Mouse (Mus musculus): ENCODE data around the gene Vsig2. TPM values are rescaled to one million over a fixed set of nuclear protein-coding genes. Genes with fewer than 3 reads are reported as not detected.

Vsig2 gene
- polyA plus RNA-seq (2016; fragmentation: Nextera tagmentation; extraction: Ambion mirVana), result 0.56 TPM in 1 of 2 replicates, not detected in the other

DNA sequence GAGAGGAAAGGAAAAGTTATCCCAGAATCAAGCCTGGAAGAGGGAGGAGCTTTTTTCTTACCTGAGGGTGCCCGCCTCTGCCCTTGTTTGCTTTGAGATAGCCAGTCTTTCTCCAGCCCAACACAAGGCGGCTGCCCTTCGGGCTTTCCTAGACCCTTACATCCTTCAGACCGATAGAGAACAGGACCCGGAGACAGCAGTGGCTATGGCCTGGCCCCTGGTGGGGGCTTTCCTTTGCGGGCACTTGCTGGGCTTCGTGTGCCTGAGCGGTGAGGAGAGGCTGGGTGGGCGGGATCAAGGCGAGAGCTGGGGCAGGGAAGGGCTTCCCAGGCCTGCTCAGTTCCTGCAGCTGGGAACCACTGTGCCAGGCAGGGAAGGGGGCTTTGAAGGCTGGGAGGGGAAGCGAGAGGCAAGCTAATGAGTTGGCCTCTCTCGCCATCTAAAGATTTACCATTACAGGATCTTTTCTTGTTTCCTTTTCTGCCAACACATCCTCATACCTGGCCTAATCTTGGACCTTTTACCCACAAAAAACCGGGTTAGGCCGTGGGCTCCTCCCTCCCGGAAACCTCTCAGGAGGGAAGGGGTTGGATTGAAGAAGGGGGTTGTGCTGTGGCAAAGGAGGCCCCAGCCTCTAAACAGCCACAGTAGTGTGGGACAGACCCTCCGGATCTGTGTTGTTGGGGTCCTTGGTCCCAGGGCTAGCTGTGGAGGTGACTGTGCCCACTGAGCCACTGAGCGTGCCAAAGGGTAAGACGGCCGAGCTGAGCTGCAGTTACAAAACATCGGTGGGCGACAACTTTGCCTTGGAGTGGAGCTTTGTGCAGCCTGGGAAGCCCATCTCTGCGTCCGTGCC is at the start of gene Vsig2:
Gene Vsig2 (plus strand): TSS at position 86 of the 856 bp plus-strand sequence.
- no peak within 1 kb of the TSS for H3K9ac ChIP-seq (replicated peaks)
- no peak within 1 kb of the TSS for H3K27ac ChIP-seq (replicated peaks)
- no peaks in the 10 kb centered on the region for H3K36me3 ChIP-seq
- H3K4me2 ChIP-seq (replicated peaks), result no peak within 1 kb of the TSS
- no peaks in the 10 kb centered on the region for H3K9me3 ChIP-seq
- no peak within 1 kb of the TSS for H3K4me3 ChIP-seq
- no peak for ATAC-seq (ENCODE audit: low FRiP score, low read depth)
- WGBS, result 50% methylated on average over 23 of the region's 23 CpGs
- H3K27me3 ChIP-seq, result peaks cover 61% of the 10 kb centered on the region
- peaks cover 3% of the 10 kb centered on the region for H3K4me1 ChIP-seq

DNA sequence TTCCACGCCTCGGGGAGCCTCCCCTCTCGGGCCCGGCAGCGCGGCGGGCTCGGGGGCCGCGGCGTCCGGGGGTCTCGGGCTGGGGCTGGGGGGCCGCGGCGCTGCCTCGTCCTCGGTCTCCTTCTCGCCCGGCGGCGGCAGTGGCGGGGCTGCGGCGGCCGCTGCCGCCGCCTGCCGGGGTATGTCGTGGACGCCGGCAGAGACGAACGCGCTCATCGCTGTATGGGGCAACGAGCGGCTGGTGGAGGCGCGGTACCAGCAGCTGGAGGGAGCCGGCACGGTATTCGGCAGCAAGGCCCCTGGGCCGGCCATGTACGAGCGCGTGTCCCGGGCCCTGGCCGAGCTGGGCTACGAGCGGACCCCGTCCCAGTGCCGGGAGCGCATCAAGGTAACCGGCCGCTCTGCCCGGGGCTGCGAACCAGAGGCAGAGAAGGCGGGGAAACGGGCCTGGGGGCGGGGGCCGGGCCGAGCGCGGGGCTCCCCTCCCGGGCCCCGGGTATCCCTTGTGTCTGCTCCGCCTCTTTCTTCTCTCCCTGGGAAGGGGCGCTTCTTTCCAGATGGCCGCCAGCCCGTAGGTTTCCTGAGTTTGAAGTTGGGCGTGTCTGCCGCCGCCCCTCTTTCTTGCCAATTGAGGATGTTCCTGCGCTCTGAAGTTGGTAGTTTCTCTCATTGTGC is 49.5 kb upstream of the Vsig2 start:
- WGBS, result under 1% methylated on average over 69 of the region's 75 CpGs
- ATAC-seq (ENCODE audit: low FRiP score, low read depth), result peak; percentile 83
- Histone ChIP-seq H3K4me2 (replicated peaks) (peak overlapping the region; percentile 84), H3K4me3 (peak overlapping the region; percentile 99), H3K9ac (replicated peaks) (peak overlapping the region; percentile 97), H3K4me1 (peaks cover 27% of the 10 kb centered on the region), H3K9me3 (no peaks in the 10 kb centered on the region), H3K27me3 (no peaks in the 10 kb centered on the region), H3K36me3 (no peaks in the 10 kb centered on the region), H3K27ac (replicated peaks) (peak overlapping the region; percentile 98)

DNA sequence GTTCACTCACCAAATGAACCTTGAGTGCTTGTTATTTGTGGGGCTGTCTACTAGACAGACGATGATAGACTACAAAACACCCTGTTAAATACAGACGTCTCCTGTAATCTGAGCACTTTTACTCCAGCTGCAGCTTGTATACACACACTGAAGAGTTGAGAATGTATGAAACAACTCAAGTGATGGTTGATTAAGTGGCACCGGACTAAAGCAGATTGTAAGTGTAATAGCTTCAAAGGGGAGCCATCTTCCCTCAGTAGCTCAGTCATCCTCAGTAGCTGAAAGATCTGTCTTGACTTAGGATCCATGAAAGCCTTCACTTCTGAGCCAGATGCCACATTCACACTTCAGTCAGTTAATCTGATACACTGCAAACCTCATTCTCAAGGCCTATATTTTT is 43.3 kb upstream of the Vsig2 start:
- Histone ChIP-seq H3K36me3 (no peaks in the 10 kb centered on the region), H3K9ac (replicated peaks) (no peak overlapping the region), H3K9me3 (no peaks in the 10 kb centered on the region), H3K27me3 (no peaks in the 10 kb centered on the region), H3K27ac (replicated peaks) (no peak overlapping the region), H3K4me2 (replicated peaks) (no peak overlapping the region), H3K4me3 (no peak overlapping the region), H3K4me1 (peaks cover 6% of the 10 kb centered on the region)
- WGBS, result 84% methylated on average over 3 of the region's 3 CpGs
- ATAC-seq (ENCODE audit: low FRiP score, low read depth), result no peak

DNA sequence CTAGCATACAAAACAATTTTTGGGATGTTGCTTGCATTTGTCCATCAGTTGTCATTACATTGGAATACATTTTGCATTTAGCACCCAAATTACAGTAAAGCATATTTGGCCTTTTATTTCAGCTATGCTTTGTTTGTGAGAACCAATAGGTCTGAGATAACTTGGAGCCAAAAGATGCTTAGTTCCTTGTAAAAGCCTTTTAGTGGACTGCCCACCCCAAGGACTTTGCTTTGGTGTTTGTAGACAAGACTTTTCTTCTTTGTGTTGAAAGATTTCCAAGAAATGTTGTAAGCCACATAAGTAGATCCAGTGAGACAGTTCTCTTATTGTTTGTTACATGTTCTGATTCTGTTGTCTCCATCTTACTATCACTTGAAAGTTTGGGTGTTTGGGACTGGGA is 42.7 kb upstream of the Vsig2 start:
- H3K27ac ChIP-seq (replicated peaks), result no peak overlapping the region
- ATAC-seq (ENCODE audit: low FRiP score, low read depth), result no peak

DNA sequence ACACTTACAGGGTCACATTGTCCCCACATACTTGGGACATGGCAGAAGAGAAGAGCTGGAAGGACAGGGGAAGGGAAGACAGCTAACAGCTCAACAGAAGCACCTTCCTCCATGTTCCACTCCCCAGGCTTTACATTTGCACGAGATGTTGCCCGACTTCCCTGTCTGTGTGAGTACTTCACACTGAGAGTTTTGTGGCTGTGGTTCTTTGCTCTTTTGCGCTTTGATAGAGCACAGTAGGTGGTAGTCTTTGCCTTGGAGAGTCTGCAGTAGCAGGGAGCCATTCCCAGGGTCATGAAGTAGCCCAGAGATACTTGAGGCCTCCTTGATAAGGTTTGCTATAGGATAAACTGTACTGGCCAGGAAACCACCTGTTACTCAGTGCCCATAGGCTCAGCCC is 38.9 kb upstream of the Vsig2 start:
- no peak overlapping the region for H3K27ac ChIP-seq (replicated peaks)
- H3K4me3 ChIP-seq, result no peak overlapping the region
- no peaks in the 10 kb centered on the region for H3K36me3 ChIP-seq
- no peaks in the 10 kb centered on the region for H3K27me3 ChIP-seq
- 64% methylated on average over 3 of the region's 3 CpGs for WGBS
- H3K4me2 ChIP-seq (replicated peaks), result no peak overlapping the region
- no peaks in the 10 kb centered on the region for H3K4me1 ChIP-seq
- no peaks in the 10 kb centered on the region for H3K9me3 ChIP-seq
- H3K9ac ChIP-seq (replicated peaks), result no peak overlapping the region
- ATAC-seq (ENCODE audit: low FRiP score, low read depth), result no peak

More for the DNA sequence above, 42.7 kb upstream of the Vsig2 start:
- Histone ChIP-seq H3K4me2 (replicated peaks) (no peak overlapping the region), H3K9ac (replicated peaks) (no peak overlapping the region), H3K9me3 (no peaks in the 10 kb centered on the region), H3K36me3 (no peaks in the 10 kb centered on the region), H3K4me3 (no peak overlapping the region), H3K27me3 (no peaks in the 10 kb centered on the region), H3K4me1 (peaks cover 2% of the 10 kb centered on the region; the same call in 1 of the 2 replicates)

DNA sequence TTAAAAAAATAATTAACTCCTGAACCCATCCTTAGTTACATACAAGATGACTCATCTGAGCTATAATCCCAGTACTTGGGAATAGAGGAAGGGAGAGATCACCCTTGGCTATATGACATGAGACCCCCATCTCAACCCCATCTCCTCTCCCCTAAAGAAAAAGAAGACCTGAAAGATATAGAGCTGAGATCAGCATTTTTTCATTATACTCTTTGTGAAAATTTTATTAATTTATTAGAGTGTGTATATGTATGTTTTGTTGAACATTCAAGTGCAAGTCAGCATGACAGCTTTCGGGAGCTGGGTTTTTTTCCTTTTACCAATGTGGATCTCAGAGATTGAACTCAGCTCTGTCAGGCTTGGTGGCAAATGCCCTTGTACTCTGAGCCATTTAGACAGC is 37.9 kb upstream of the Vsig2 start:
- WGBS, result 96% methylated on average over 1 of the region's 1 CpGs
- H3K9ac ChIP-seq (replicated peaks), result no peak overlapping the region
- no peaks in the 10 kb centered on the region for H3K36me3 ChIP-seq
- H3K4me2 ChIP-seq (replicated peaks), result no peak overlapping the region
- H3K9me3 ChIP-seq, result no peaks in the 10 kb centered on the region
- H3K4me3 ChIP-seq, result no peak overlapping the region
- no peaks in the 10 kb centered on the region for H3K27me3 ChIP-seq
- no peaks in the 10 kb centered on the region for H3K4me1 ChIP-seq
- H3K27ac ChIP-seq (replicated peaks), result no peak overlapping the region
- ATAC-seq (ENCODE audit: low FRiP score, low read depth), result no peak

DNA sequence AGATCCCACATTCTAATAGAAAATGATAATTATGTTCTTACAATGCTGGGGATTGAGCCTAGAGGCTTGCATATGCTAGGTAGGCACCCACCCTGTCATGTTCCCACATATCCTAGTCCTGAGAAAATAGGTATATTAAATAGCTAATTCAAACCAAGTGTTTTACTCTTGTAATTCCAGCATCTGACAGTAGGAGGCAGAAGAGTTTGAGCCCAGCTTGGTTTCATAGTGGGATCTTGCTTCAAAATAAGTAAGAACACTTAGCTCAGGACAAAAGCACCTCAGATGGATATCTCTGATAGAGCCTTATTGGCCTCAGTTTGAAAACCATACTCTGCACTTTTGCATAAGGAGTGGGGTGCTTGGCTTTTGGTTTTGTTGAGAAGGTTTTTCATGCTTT is 34.7 kb upstream of the Vsig2 start:
- Histone ChIP-seq H3K4me2 (replicated peaks) (no peak overlapping the region), H3K4me1 (no peaks in the 10 kb centered on the region), H3K9ac (replicated peaks) (no peak overlapping the region), H3K27ac (replicated peaks) (no peak overlapping the region), H3K36me3 (no peaks in the 10 kb centered on the region), H3K4me3 (no peak overlapping the region), H3K27me3 (no peaks in the 10 kb centered on the region), H3K9me3 (no peaks in the 10 kb centered on the region)
- no peak for ATAC-seq (ENCODE audit: low FRiP score, low read depth)

DNA sequence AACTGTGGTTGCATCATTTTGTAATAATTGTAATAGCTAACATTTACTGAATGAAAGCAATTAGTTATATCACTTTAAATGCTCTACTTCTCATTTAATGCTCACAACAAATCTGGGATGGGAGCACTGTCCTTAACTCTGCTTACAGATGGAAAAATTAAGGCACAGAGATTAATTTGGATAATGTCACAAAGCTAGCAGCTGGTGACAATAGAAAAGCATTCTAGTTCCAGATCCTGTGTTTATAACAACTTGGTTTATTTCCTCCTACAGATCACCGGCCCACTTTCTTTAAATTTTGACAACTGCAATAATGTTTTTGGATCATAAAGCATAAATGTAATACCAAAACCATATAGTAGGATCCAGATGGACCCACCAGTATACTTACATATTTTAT is 33.0 kb upstream of the Vsig2 start:
- Histone ChIP-seq H3K4me1 (no peaks in the 10 kb centered on the region), H3K27ac (replicated peaks) (no peak overlapping the region), H3K4me2 (replicated peaks) (no peak overlapping the region), H3K27me3 (no peaks in the 10 kb centered on the region), H3K36me3 (no peaks in the 10 kb centered on the region), H3K4me3 (no peak overlapping the region), H3K9me3 (no peaks in the 10 kb centered on the region), H3K9ac (replicated peaks) (no peak overlapping the region)
- WGBS, result 97% methylated on average over 1 of the region's 1 CpGs
- ATAC-seq (ENCODE audit: low FRiP score, low read depth), result no peak

DNA sequence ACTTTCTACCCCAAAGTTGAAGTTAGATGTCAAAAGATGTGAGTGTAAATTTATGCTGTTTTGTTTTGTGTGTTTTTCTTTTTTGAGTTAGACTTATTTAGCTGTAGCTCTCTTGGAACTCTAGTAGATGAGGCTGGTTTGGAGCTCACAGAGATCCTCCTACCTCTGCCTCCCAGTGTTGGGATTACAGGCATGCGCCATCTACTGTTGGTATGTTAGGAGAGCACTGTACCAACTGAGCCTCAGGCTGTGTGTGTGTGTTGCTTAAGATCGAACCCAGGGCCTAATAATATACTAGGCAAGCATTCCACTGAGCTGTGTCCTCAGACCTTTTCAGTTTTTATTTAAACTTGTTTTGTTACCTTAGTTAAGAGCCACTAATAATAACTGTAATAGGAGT is 27.0 kb upstream of the Vsig2 start:
- Histone ChIP-seq H3K4me1 (no peaks in the 10 kb centered on the region), H3K4me2 (replicated peaks) (no peak overlapping the region), H3K27me3 (no peaks in the 10 kb centered on the region), H3K27ac (replicated peaks) (no peak overlapping the region), H3K36me3 (no peaks in the 10 kb centered on the region), H3K9ac (replicated peaks) (no peak overlapping the region), H3K4me3 (no peak overlapping the region), H3K9me3 (no peaks in the 10 kb centered on the region)
- no peak for ATAC-seq (ENCODE audit: low FRiP score, low read depth)
- WGBS, result 92% methylated on average over 2 of the region's 2 CpGs

DNA sequence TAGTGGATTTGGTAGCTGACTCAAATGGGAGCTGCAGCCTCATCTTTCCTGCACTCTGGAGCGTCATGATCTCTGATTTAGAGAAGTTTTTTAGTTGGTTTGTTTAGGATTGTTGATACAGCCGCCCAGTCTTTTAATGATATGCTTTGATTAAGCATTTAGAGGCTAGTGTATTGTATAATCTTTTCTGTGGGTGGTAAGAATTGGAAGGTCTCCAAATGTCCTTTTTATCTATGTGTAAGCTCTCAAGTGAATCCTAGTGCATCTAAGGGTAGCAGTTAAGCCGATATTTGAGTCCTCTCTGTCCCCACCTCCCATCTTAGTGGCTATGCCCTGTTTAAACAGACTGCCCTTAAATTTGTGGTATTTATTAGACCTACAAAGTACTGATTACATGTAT is 24.6 kb upstream of the Vsig2 start:
- WGBS, result 92% methylated on average over 3 of the region's 3 CpGs
- peaks cover 8% of the 10 kb centered on the region for H3K36me3 ChIP-seq
- H3K27ac ChIP-seq (replicated peaks), result no peak overlapping the region
- H3K4me2 ChIP-seq (replicated peaks), result no peak overlapping the region
- H3K4me3 ChIP-seq, result no peak overlapping the region
- no peak for ATAC-seq (ENCODE audit: low FRiP score, low read depth)
- no peaks in the 10 kb centered on the region for H3K4me1 ChIP-seq
- H3K27me3 ChIP-seq, result no peaks in the 10 kb centered on the region
- no peaks in the 10 kb centered on the region for H3K9me3 ChIP-seq
- H3K9ac ChIP-seq (replicated peaks), result no peak overlapping the region

DNA sequence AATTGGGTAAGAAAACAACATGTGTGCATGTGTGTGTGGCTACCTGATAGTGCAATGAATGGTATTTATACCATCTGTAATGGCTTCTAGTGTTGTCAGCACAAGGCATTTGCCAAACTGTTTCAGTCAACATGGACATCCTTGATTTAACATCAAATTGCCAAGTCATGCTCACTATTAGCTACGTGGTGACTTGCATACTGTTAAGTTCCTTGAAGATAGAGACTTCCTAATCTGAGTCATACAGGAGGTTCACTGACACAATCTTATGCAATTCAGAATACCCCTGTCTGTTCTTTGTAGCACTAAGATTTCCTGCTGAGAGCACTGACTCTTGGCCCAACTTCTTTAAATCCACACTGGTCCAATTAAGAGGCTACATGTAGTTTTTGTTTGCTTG is 21.6 kb upstream of the Vsig2 start:
- ATAC-seq (ENCODE audit: low FRiP score, low read depth), result no peak
- H3K4me1 ChIP-seq, result no peaks in the 10 kb centered on the region
- no peak overlapping the region for H3K27ac ChIP-seq (replicated peaks)
- H3K36me3 ChIP-seq, result peaks cover 27% of the 10 kb centered on the region
- no peaks in the 10 kb centered on the region for H3K27me3 ChIP-seq
- H3K4me3 ChIP-seq, result no peak overlapping the region
- H3K9me3 ChIP-seq, result no peaks in the 10 kb centered on the region
- H3K4me2 ChIP-seq (replicated peaks), result no peak overlapping the region
- WGBS, result 72% methylated on average over 1 of the region's 1 CpGs
- no peak overlapping the region for H3K9ac ChIP-seq (replicated peaks)

DNA sequence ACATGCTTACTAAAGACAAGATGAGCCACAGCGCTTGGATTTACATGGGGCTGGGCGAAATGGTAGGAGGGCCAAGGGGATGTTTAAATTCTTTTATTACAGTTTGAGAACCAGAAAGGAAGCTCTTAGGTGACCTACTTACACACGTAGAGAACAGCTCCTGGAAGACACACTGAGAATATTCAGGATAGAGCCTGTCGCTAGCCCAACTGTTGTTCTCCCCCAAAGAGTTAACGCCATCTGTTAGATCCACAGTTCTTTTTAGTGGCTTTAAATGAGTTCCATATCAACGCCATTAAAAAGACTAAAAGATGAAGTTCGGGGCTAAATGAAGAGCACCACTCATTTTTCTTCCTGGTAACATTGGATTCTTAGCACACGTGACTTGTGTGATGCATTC is 20.1 kb upstream of the Vsig2 start:
- H3K36me3 ChIP-seq, result peaks cover 36% of the 10 kb centered on the region
- H3K9me3 ChIP-seq, result no peaks in the 10 kb centered on the region
- H3K4me3 ChIP-seq, result no peak overlapping the region
- 93% methylated on average over 8 of the region's 8 CpGs for WGBS
- no peaks in the 10 kb centered on the region for H3K4me1 ChIP-seq
- H3K27ac ChIP-seq (replicated peaks), result no peak overlapping the region
- ATAC-seq (ENCODE audit: low FRiP score, low read depth), result no peak
- no peak overlapping the region for H3K9ac ChIP-seq (replicated peaks)
- H3K4me2 ChIP-seq (replicated peaks), result no peak overlapping the region
- H3K27me3 ChIP-seq, result no peaks in the 10 kb centered on the region
